Mouse (Mus musculus) bone marrow macrophage, adult 2 months (primary cell): ENCODE data around the gene Psd4.

ENCODE experiments used
- CTCF ChIP-seq: IDR thresholded peaks from 2 replicates; pipeline ENCODE4 v1.5.1; 2012; ENCODE audit warnings: low read depth, mild to moderate bottlenecking, low read length, moderate library complexity
- POLR2A ChIP-seq: IDR thresholded peaks from 2 replicates; pipeline ENCODE4 v1.6.1; 2012; ENCODE audit warnings: mild to moderate bottlenecking, low read depth, low read length, borderline replicate concordance

GRCm38 (mm10) chr2:24385111-24385961, 18.0 kb downstream of the Psd4 start:
- TF ChIP-seq POLR2A = no peak
- TF ChIP-seq CTCF = no peak
